Mouse (Mus musculus): ENCODE data around the gene Ctse.

Ctse gene

DNA sequence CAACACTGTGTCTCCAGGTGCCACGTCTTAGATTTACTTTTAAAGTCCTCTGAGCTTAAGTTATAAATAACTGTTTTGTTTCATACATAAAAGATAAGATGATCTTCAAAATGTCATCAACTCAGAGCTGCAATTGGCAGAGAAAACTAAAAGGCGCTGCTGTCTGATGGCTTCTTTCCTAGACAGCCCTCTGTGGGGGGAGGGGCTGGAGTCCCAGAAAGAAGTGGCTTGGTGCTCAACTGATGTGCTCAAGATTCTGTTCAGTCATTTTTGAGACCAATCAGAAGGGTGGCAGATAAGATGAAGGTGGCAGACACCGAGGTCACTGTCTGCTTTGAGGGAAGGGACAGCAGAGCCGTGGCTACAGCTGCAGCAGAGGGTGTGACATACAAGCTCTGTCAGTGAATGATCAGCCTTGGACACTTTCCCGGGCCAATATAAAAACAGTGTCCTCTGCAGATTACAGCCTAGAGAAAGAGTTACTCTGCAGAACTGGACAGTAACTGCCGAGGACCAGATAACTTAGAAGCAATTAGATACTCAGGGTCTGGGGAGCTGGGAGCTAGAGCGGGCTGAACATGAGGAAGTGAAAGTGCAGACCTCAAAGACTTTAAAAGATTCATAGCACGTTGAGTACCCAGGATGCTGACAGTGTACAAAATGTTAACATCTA is 64.1 kb downstream of the Ctse start:
- no peak for DNase-seq

- DNase-seq, result no peak
These were observed 65.4 kb downstream of the Ctse start for GRCm38 (mm10) chr1:131703482-131703881.

GRCm38 (mm10) chr1:131708338-131708737 is 70.2 kb downstream of the Ctse start:
- peak; percentile 76 for DNase-seq

GRCm38 (mm10) chr1:131711518-131711917 is 73.4 kb downstream of the Ctse start:
- no peak for DNase-seq

GRCm38 (mm10) chr1:131712386-131712785 is 74.3 kb downstream of the Ctse start:
- peak; percentile 88 for DNase-seq

- DNase-seq, result no peak
These were observed 76.6 kb downstream of the Ctse start for GRCm38 (mm10) chr1:131714388-131715337.

DNA sequence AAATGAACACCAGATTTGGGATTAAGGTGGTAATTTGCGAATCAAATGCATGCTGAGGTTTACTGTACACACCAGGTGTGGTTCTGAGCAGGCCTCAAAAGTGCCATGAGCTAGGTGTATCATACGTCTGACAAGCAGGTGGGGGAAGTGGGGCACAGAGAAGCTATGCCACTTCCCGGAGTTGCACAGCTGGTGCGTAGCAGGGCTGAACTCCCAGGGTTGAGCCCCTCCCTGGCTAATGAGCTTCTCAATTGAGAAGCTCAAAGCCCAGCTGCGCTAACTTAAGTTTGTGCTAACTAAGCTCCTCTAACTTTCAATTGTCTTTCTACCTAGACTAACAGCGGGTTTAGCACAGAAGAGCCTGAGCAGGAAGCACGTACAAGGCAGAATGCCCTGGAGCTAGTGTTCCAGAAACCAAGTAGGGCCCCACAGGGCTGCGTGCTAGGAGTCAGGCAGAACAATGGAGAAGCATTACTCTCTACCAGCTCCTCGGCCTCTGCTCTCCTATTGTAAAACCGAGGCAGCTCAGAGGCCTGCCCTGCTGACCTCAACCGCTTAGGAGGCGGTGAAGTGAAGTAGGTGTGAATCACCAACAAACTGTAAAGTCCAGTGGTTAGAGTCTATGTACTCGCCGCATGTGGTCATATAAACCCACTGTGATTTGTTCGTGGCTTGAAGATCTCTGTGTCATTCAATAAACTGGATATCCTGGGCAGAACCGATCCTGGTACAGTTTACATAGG is 81.0 kb downstream of the Ctse start:
- DNase-seq, result no peak

DNA sequence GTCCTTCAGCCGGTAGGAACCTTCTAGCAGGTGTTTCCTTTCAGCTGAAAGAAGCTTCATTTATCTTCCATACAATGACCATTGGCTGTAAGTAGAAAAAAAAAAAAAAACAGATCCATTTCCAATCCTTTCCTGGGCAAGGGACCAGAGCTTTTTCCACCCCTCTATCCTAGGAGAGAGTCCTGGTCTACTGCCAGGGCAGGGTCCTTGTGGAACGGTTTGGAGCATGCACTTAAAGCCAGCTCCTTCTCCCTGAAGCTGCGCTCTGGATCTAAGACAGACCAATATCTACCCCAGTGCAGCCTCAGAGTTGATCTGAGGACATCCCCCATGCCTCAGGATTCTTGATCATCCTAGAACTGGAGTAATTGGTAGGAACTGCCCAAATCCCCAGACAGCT is 83.9 kb downstream of the Ctse start:
- DNase-seq, result no peak

GRCm38 (mm10) chr1:131723549-131723948 is 85.4 kb downstream of the Ctse start:
- DNase-seq, result no peak
